Mouse (Mus musculus) testis, adult 10 weeks (tissue): ENCODE results near the gene Bbip1. TPM values are rescaled to one million over a fixed set of nuclear protein-coding genes. Genes with fewer than 3 reads are reported as not detected.

Experiments
- polyA plus RNA-seq: library from polyadenylated mRNA; stranded (reverse); fragments of 350-450 nt; fragmentation: Illumina TruSeq; extraction: RNeasy Lipid Tissue Mini Kit (QIAGEN cat#74804); gene quantifications from one replicate; pipeline ENCODE4 v1.2.3, GENCODE M21; 2014; ENCODE audit warnings: low read depth, low replicate concordance

Bbip1 gene
- polyA plus RNA-seq, result 342 TPM

DNA sequence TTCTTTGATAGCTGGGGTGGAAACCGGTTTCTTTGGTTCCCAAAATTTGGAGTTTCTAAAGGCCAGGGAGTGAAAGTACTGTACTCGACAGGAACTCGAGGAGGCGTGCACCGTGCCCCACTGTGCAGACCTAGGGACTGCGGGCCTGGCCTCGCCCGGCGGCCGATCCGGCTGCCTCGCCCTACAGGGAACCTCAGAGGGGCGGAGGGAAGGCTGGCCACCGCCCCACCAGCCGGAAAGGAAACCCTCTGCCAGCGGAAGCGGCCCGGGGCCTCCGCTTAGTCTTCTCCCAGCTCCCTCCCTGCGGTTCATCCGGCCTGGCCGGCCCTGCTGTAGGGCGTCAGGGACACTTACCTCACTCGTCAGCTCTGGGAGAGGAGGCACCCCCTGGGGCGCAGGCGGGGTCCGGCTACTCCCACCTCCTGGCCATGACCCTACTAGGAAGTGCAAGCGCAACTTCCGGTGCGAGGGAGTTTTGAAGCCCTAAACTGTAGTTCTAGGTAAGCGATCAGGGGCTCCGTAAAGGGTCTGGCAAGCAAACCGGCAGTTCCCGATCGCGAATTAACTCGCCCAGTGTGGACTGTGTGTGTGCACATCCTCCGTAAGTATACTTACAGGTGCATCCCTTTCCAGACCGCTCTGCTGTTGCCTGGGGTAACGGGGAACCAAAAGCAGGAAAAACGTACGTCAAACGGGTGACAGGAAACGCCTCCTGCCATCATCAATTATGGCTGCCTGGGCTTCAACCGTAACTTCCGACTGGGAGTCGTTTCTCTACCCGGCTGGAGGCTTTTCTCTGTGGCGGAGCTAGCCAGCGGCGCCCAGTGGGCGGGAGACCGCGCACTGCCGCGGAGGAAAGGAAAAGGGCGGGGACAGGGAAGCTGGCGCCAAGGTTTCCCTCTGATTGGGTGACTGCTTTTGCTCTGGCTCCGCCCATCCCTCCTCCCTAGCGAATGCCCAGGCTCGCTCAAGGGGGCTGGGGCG, at the start of gene Bbip1, which contains the start of gene Shoc2:
Bbip1 (minus strand) TSS at position 826 of the 984 bp plus-strand sequence.
Shoc2 (plus strand) TSS at position 505 of the 984 bp plus-strand sequence.

GRCm38 (mm10) chr19:53892061-53892460, 52.4 kb downstream of the Bbip1 start, which contains the start of gene Pdcd4:
TSS of gene Pdcd4 (plus strand) at chr19:53892231.

Other genes starting within 250 kb of the Bbip1 start
- gene Pdcd4, start 52.4 kb downstream of the Bbip1 start, polyA plus RNA-seq, result 225 TPM
- gene Shoc2, start 321 bp downstream of the Bbip1 start, polyA plus RNA-seq, result 43.9 TPM
- gene Adra2a, start 99.5 kb upstream of the Bbip1 start, polyA plus RNA-seq, result 0.04 TPM